Comparison of ENCODE assay signal across 8 mouse cellular contexts in the genomic region with DNA sequence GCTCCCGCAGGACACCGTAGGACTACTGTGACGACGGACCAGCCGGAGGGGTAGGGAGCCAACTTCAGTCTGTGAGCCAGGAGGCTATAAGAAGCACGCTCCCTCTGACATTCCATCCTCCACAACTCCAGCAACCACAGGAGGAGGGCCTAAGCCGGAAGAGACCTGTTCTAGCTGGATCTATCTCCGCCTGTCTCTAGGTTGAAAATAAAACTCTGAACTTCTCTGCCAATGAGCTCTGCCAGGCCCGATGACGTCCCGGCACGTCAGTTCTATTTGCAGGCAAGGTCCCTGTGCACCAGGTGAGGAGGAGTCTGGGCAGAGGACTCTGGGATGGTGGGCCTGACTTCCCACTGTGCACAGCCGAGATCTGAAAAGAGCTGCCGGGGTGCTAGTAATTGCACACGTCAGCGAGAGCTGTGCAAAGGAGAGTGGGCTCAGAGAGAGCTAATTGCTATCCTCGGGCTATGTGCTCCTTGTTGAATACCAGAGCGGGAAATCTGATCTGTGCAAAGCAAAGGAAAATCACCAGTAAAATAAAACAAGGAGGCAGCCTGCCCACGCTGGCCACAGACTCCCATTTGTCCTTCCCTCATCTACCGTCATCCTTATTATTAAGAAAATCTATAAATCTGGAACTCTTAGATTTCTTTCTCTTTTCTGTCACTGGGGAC. TPM values are rescaled to one million over a fixed set of nuclear protein-coding genes. Genes with fewer than 3 reads are reported as not detected.
A peak's percentile ranks its signal among the peaks of the same experiment; 100 is the strongest.
DNase-seq lines count a peak whose midpoint lies in the region; ATAC-seq lines count a peak whose summit lies in the region.

No protein-coding gene starts in this region.

- peak; percentile 81 for ATAC-seq in hindbrain, embryonic 15.5 days (ENCODE audit: low FRiP score, low read depth)

- no peaks in the 10 kb centered on the region for H3K9me3 ChIP-seq in hindbrain, embryonic 15.5 days

- H3K27ac ChIP-seq in hindbrain, embryonic 15.5 days (replicated peaks) = peak overlapping the region; percentile 86

- H3K27me3 ChIP-seq in hindbrain, embryonic 15.5 days = no peaks in the 10 kb centered on the region

- WGBS in hindbrain, embryonic 15.5 days = 4% methylated on average over 20 of the region's 20 CpGs

- peak overlapping the region; percentile 58 for H3K4me2 ChIP-seq in hindbrain, embryonic 15.5 days

- H3K4me3 ChIP-seq in hindbrain, embryonic 15.5 days = peak overlapping the region; percentile 32

- H3K36me3 ChIP-seq in hindbrain, embryonic 15.5 days = no peaks in the 10 kb centered on the region

- peak overlapping the region; percentile 35 for H3K9ac ChIP-seq in hindbrain, embryonic 15.5 days

- peaks cover 49% of the 10 kb centered on the region for H3K4me1 ChIP-seq in hindbrain, embryonic 15.5 days (replicated peaks)

- DNase-seq in ZHBTc4 (ENCODE audit: low read depth, low spot score) = peak; percentile 89
- peak; percentile 79 to 83 for DNase-seq in cerebellum, postnatal 36 days
- DNase-seq in gastrocnemius, adult 18-20 months (ENCODE audit: low spot score) = peak; percentile 75
- DNase-seq in left cerebral cortex, adult 11 months (ENCODE audit: low spot score) = peak; percentile 78
- peak; percentile 58 for DNase-seq in lung, postnatal 14 days
- peak; percentile 48 for DNase-seq in ovary, postnatal 14 days (ENCODE audit: low spot score)
- DNase-seq in urinary bladder, postnatal 10 days (ENCODE audit: low spot score) = peak; percentile 33

RNA-seq across cellular contexts. Expression of a gene that starts 58.7 kb away (rescaled TPM):
- total RNA-seq in gastrocnemius, adult 18-20 months (2021) = 1 to 10 TPM; 2.3 to 2.6 TPM
- polyA plus RNA-seq in hindbrain, embryonic 15.5 days (2015; fragmentation: Nextera tagmentation; extraction: Ambion mirVana) = 7.7 and 7.8 TPM in 2 replicates

Comparison
In these comparisons a context has a peak if more than half of its experiments do, and no peak if none do; other contexts are left out.
1. Peak in every context shown above with its lines: DNase-seq, ATAC-seq, H3K4me3 ChIP-seq and H3K27ac ChIP-seq.
2. DNase-seq: peak in every context shown above with its lines; median percentile 89 in ZHBTc4; 81 in cerebellum, postnatal 36 days; 78 in left cerebral cortex, adult 11 months; 75 in gastrocnemius, adult 18-20 months; 58 in lung, postnatal 14 days; 48 in ovary, postnatal 14 days; 33 in urinary bladder, postnatal 10 days.